Comparison of ENCODE assay signal across 10 mouse cellular contexts in genomic region chr10:42089235-42089625, GRCm38 (mm10).
DNase-seq lines count a peak whose midpoint lies in the region; ATAC-seq and TF ChIP-seq lines count a peak whose summit lies in the region.
"Had no signal": no experiment of that assay in that cellular context is flagged by ENCODE, and none has a peak within 500 bp of the region (broad histone marks: within the 10 kb centered on the region; RNA-seq: fewer than 3 reads in every experiment).

No protein-coding gene starts in this region.

- intact Hi-C loops in gastrocnemius, adult 2 months (cut with DNase I) = no loop called here

- H3K4me2 ChIP-seq in hindbrain, embryonic 11.5 days (replicated peaks; ENCODE audit: low read depth, low read length) = no peak overlapping the region

- H3K9me3 ChIP-seq in hindbrain, embryonic 11.5 days (ENCODE audit: control insufficient read depth, low read length) = no peaks in the 10 kb centered on the region

- peak; percentile 75 to 81 for DNase-seq in cerebellum, postnatal 10 days
- no peak for DNase-seq in cerebellum, adult 18-20 months
- peak; percentile 98 for DNase-seq in Muller cell, postnatal 12 days (ENCODE audit: inconsistent ontology term)
- DNase-seq in gastrocnemius, adult 2 months = peak; percentile 89
- DNase-seq in hindbrain, embryonic 11.5 days (ENCODE audit: low spot score) = peak; percentile 20
- DNase-seq in layer of hippocampus, adult 9-11 months = peak; percentile 47
- peak; percentile 80 to 88 for DNase-seq in lung, postnatal 4 days
- peak; percentile 58 to 66 for DNase-seq in thymus, postnatal 10 days (ENCODE audit: low spot score in 2 of 2)

- no peaks in the 10 kb centered on the region for H3K27me3 ChIP-seq in hindbrain, embryonic 11.5 days (ENCODE audit: control insufficient read depth, insufficient read depth, low read length)
- H3K27me3 ChIP-seq: CH12.LX had no signal

- peak overlapping the region; percentile 83 for H3K27ac ChIP-seq in gastrocnemius, adult 2 months
- H3K27ac ChIP-seq in hindbrain, embryonic 11.5 days (ENCODE audit: low read depth, low read length) = no peak overlapping the region

- no peak for TF ChIP-seq CTCF in gastrocnemius, adult 2 months (IDR thresholded peaks at IDR 0.05)

- no peaks in the 10 kb centered on the region for H3K4me1 ChIP-seq in hindbrain, embryonic 11.5 days (replicated peaks; ENCODE audit: control insufficient read depth, insufficient read depth, low read length)

- 42% methylated on average over 3 of the region's 3 CpGs for WGBS in hindbrain, embryonic 11.5 days

- H3K4me3 ChIP-seq in gastrocnemius, adult 2 months = peak overlapping the region; percentile 36
- H3K4me3 ChIP-seq in hindbrain, embryonic 11.5 days (ENCODE audit: low read depth, low read length) = no peak overlapping the region
- H3K4me3 ChIP-seq: erythroblast, embryonic 14.5 days had no signal

- H3K9ac ChIP-seq in hindbrain, embryonic 11.5 days (ENCODE audit: low read depth, low read length) = no peak overlapping the region

- H3K36me3 ChIP-seq in hindbrain, embryonic 11.5 days (ENCODE audit: control insufficient read depth, insufficient read depth, low read length) = no peaks in the 10 kb centered on the region

- no peak for ATAC-seq in hindbrain, embryonic 11.5 days (ENCODE audit: low FRiP score)

Comparison
In these comparisons a context has a peak if more than half of its experiments do, and no peak if none do; other contexts are left out.
1. DNase-seq: peak in cerebellum, postnatal 10 days (2 of 2), Muller cell, postnatal 12 days (single experiment), gastrocnemius, adult 2 months (single experiment), hindbrain, embryonic 11.5 days (single experiment), layer of hippocampus, adult 9-11 months (single experiment), lung, postnatal 4 days (2 of 2) and thymus, postnatal 10 days (2 of 2); none in cerebellum, adult 18-20 months (0 of 2).